Mouse (Mus musculus) c-Kit-positive CD71-positive TER-119-positive erythroid progenitor cells, embryonic 14.5 days (primary cell): ENCODE data around the gene Ccdc65.
A peak's percentile ranks its signal among the peaks of the same experiment; 100 is the strongest.

ENCODE experiments used
- DNase-seq: peaks from one replicate; pipeline ENCODE4 v3.0.0-alpha.2; 2013; ENCODE audit warnings: low spot score

Ccdc65 gene

GRCm38 (mm10) chr15:98707766-98708372 lies at the start of gene Ccdc65:
Ccdc65 (plus strand) TSS chr15:98708207.
- peak; percentile 72 for DNase-seq

GRCm38 (mm10) chr15:98662198-98662566 lies 45.8 kb upstream of the Ccdc65 start:
- DNase-seq, result peak; percentile 66

GRCm38 (mm10) chr15:98662567-98663545 lies 45.2 kb upstream of the Ccdc65 start, which contains the start of gene Ddx23:
Ddx23 (minus strand) TSS chr15:98662894.
- peak; percentile 94 for DNase-seq

- peak; percentile 33 for DNase-seq
Observed at GRCm38 (mm10) chr15:98664042-98664907, 43.7 kb upstream of the Ccdc65 start.

- DNase-seq, result no peak
Observed at GRCm38 (mm10) chr15:98672592-98672991, 35.4 kb upstream of the Ccdc65 start.

GRCm38 (mm10) chr15:98673732-98674131 lies 34.3 kb upstream of the Ccdc65 start:
- no peak for DNase-seq

- no peak for DNase-seq
Observed at GRCm38 (mm10) chr15:98674284-98674993, 33.6 kb upstream of the Ccdc65 start.

- DNase-seq, result no peak
Observed at GRCm38 (mm10) chr15:98674994-98675545, 32.9 kb upstream of the Ccdc65 start.

- no peak for DNase-seq
Observed at GRCm38 (mm10) chr15:98675634-98676250, 32.3 kb upstream of the Ccdc65 start.

- no peak for DNase-seq
Observed at GRCm38 (mm10) chr15:98676471-98676870, 31.5 kb upstream of the Ccdc65 start.

GRCm38 (mm10) chr15:98676940-98677728 lies 30.9 kb upstream of the Ccdc65 start, which contains the start of gene Rnd1:
Rnd1 (minus strand) TSS chr15:98677461.
- DNase-seq, result peak; percentile 69

GRCm38 (mm10) chr15:98677977-98678376 lies 30.0 kb upstream of the Ccdc65 start:
- DNase-seq, result no peak

GRCm38 (mm10) chr15:98680660-98681059 lies 27.3 kb upstream of the Ccdc65 start:
- DNase-seq, result no peak

GRCm38 (mm10) chr15:98681633-98682032 lies 26.4 kb upstream of the Ccdc65 start:
- no peak for DNase-seq

GRCm38 (mm10) chr15:98683177-98683576 lies 24.8 kb upstream of the Ccdc65 start:
- no peak for DNase-seq

GRCm38 (mm10) chr15:98683746-98684145 lies 24.3 kb upstream of the Ccdc65 start:
- no peak for DNase-seq

GRCm38 (mm10) chr15:98685926-98686325 lies 22.1 kb upstream of the Ccdc65 start:
- no peak for DNase-seq

GRCm38 (mm10) chr15:98689682-98690081 lies 18.3 kb upstream of the Ccdc65 start:
- no peak for DNase-seq

GRCm38 (mm10) chr15:98691486-98692147 lies 16.4 kb upstream of the Ccdc65 start:
- no peak for DNase-seq
